In the genomic region with DNA sequence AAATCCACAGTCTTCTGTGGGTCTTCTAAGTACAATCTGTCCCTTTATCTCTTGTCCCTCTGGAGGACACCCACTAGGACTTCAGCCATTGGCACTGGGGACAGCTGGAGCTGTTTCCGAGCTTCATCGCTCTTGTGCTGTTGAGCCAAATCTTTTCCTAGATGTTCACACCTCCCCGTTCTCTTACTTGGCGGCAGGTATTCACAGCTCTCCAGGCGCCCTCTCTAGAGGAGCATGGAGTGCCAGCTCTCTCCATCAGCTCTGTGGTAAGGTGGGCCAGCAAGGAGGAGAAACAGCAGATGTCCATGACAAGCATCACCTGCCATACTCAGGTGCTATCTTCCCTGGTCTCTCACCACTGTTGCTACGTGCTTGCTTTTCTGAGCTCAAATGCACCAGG, we compare ENCODE assay signal across 17 mouse cellular contexts.
DNase-seq lines count a peak whose midpoint lies in the region; ATAC-seq lines count a peak whose summit lies in the region.
"Had no signal": no experiment of that assay in that cellular context is flagged by ENCODE, and none has a peak within 500 bp of the region (broad histone marks: within the 10 kb centered on the region; RNA-seq: fewer than 3 reads in every experiment).

No protein-coding gene starts in this region.

- 0 out of 2 replicates have a peak, but pooled peaks have one; percentile 45 for ATAC-seq in cerebellum, adult (ENCODE audit: insufficient number of reproducible peaks, low FRiP score, low TSS enrichment)
- ATAC-seq: CD4-positive, CD25-positive, alpha-beta regulatory T cell, adult 4 months; forebrain, embryonic 15.5 days; hindbrain, postnatal 0 days had no signal

- DNase-seq in cerebellum, adult 11 months = no peak
- DNase-seq in cerebellum, adult 9-10 months = peak; percentile 27
- no peak for DNase-seq in cerebellum, postnatal 10 days
- peak; percentile 35 for DNase-seq in right cerebral cortex, adult 18-20 months
- no peak for DNase-seq in right cerebral cortex, postnatal 4 days
- peak; percentile 32 to 46 for DNase-seq in cerebellum, postnatal 25 days
- DNase-seq in retina, postnatal 1 day = no peak
- DNase-seq: adrenal gland, adult 8-10 months; adrenal gland, postnatal 36 days; B cell, adult 2 months; gastrocnemius, postnatal 14 days; heart, postnatal 4 days; kidney, adult 11 months had no signal

Comparison
In these comparisons a context has a peak if more than half of its experiments do, and no peak if none do; other contexts are left out.
1. DNase-seq: peak in cerebellum, adult 9-10 months (single experiment), right cerebral cortex, adult 18-20 months (single experiment) and cerebellum, postnatal 25 days (2 of 2); none in cerebellum, adult 11 months (single experiment), cerebellum, postnatal 10 days (0 of 2), right cerebral cortex, postnatal 4 days (single experiment) and retina, postnatal 1 day (single experiment).